Mouse (Mus musculus) hindbrain, embryonic 15.5 days (tissue): Measurements from ENCODE around the gene Tspan2. TPM values are rescaled to one million over a fixed set of nuclear protein-coding genes. Genes with fewer than 3 reads are reported as not detected.

Experiments
- ATAC-seq: fragments of 200-750 bp; cut with Nextera tagmentation; 2 replicates; pipeline ENCODE4 v1.8.0; 2017; ENCODE audit warnings: low read depth, moderate number of reproducible peaks, moderate TSS enrichment; ENCODE audit not compliant: low FRiP score
- H3K27ac ChIP-seq: fragments of 300-500 bp; sonication (generic); replicated peaks from 2 replicates; pipeline ENCODE4 v1.5.1; 2015; ENCODE audit warnings: mild to moderate bottlenecking, inconsistent platforms
- H3K27me3 ChIP-seq: fragments of 300-500 bp; sonication (generic); 2 replicates; pipeline ENCODE4 v1.6.1; 2015; ENCODE audit warnings: control low read depth, inconsistent platforms
- H3K36me3 ChIP-seq: fragments of 300-500 bp; sonication (generic); 2 replicates; pipeline ENCODE4 v1.6.1; 2015; ENCODE audit warnings: control low read depth, inconsistent platforms
- H3K4me1 ChIP-seq: fragments of 300-500 bp; sonication (generic); replicated peaks from 2 replicates; pipeline ENCODE4 v1.6.1; 2015; ENCODE audit warnings: control low read depth, inconsistent platforms
- H3K4me2 ChIP-seq: fragments of 300-500 bp; sonication (generic); 2 replicates; pipeline ENCODE4 v1.6.1; 2015; ENCODE audit warnings: moderate library complexity, mild to moderate bottlenecking, inconsistent platforms
- H3K4me3 ChIP-seq: fragments of 300-500 bp; sonication (generic); 2 replicates; pipeline ENCODE4 v1.5.1; 2015; ENCODE audit warnings: mild to moderate bottlenecking, inconsistent platforms
- H3K9ac ChIP-seq: fragments of 300-500 bp; sonication (generic); 2 replicates; pipeline ENCODE4 v1.6.1; 2015; ENCODE audit warnings: inconsistent platforms
- H3K9me3 ChIP-seq: fragments of 300-500 bp; sonication (generic); 2 replicates; pipeline ENCODE4 v1.6.1; 2016; ENCODE audit warnings: control low read depth, inconsistent platforms
- WGBS: fragments of 180-500 bp; shearing (Covaris S2); methylation state at CpG from one replicate; pipeline ENCODE4 v1.1.7; 2015; 5-methylcytosine and 5-hydroxymethylcytosine counted together
- polyA plus RNA-seq: library from polyadenylated mRNA; unstranded; fragments of >200 nt; fragmentation: Nextera tagmentation; extraction: Ambion mirVana; gene quantifications from 2 replicates; pipeline ENCODE4 v1.2.1, GENCODE M21; 2015

Tspan2 gene
- polyA plus RNA-seq, 1 experiment from 2014 or later = 12.8 TPM

DNA sequence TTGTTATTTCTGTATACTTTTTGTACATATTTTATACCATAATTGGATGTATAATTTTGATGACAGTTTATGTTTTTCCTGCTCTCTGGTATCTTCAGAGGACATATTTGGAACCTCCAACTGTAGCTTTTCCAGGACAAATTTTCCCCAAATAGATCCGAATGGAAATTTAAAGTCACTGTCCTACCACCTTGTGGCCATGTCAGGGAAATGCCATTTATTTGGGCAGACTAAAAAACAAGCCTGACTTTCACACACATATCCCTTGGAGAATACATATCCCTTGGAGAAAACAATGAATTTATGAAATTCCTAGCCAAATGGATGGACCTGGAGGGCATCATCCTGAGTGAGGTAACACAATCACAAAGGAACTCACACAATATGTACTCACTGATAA, 108.1 kb downstream of the Tspan2 start:
- H3K27me3 ChIP-seq = no peaks in the 10 kb centered on the region
- H3K36me3 ChIP-seq = no peaks in the 10 kb centered on the region
- no peak overlapping the region for H3K9ac ChIP-seq
- ATAC-seq = no peak
- H3K4me1 ChIP-seq = no peaks in the 10 kb centered on the region
- H3K4me2 ChIP-seq = no peak overlapping the region
- no peak overlapping the region for H3K27ac ChIP-seq
- WGBS = 54% methylated on average over 1 of the region's 1 CpGs
- no peaks in the 10 kb centered on the region for H3K9me3 ChIP-seq
- H3K4me3 ChIP-seq = no peak overlapping the region

DNA sequence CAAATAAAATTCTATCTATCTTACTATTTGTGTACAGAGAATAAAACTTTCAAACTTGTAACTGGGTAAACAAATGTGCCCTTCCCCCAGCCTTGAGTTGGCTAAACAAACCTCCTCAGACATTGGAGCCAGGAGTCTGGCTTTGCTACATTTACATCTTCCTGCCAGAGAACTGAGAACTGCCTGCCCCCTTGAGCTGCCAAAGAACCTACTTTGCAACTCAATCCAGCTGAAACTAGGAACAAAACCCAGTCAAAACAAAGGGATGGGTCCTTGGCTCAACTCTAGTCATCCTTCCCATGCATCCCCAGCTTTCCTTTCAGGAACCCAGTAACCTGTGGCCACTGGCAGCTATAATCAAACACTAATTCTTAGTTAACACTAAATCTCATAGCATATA, 114.3 kb downstream of the Tspan2 start:
- H3K4me3 ChIP-seq = no peak overlapping the region
- H3K36me3 ChIP-seq = no peaks in the 10 kb centered on the region
- no peak overlapping the region for H3K9ac ChIP-seq
- no peaks in the 10 kb centered on the region for H3K4me1 ChIP-seq
- H3K9me3 ChIP-seq = no peaks in the 10 kb centered on the region
- no peak overlapping the region for H3K27ac ChIP-seq
- ATAC-seq = no peak
- no peaks in the 10 kb centered on the region for H3K27me3 ChIP-seq
- H3K4me2 ChIP-seq = no peak overlapping the region

Other genes starting within 250 kb of the Tspan2 start
- 0.13 and 0.64 TPM in 2 replicates for gene Tshb, start 48.2 kb downstream of the Tspan2 start, polyA plus RNA-seq
- gene Sycp1, start 201.6 kb downstream of the Tspan2 start, polyA plus RNA-seq = not detected in 2 replicates
- gene Nr1h5, start 229.6 kb downstream of the Tspan2 start, polyA plus RNA-seq = not detected in 2 replicates